Mouse (Mus musculus) cerebellum, adult 2 months (tissue): ENCODE results near the gene Phlpp1.

Experiments
- CTCF ChIP-seq: fragments of 200-500 bp; IDR thresholded peaks from 2 replicates; pipeline ENCODE4 v1.5.1; 2011; ENCODE audit warnings: low read depth, mild to moderate bottlenecking, control low read depth, low read length, moderate library complexity, borderline replicate concordance; ENCODE audit not compliant: insufficient read depth
- POLR2A ChIP-seq: fragments of 200-500 bp; IDR thresholded peaks from 2 replicates; pipeline ENCODE4 v1.6.1; 2011; ENCODE audit warnings: low read length, control low read depth, borderline replicate concordance; ENCODE audit not compliant: insufficient read depth

GRCm38 (mm10) chr1:106289580-106289979 is 118.0 kb downstream of the Phlpp1 start:
- TF ChIP-seq CTCF (no peak), POLR2A (no peak)
